Mouse (Mus musculus): ENCODE measurements around the gene Eif2ak4. TPM values are rescaled to one million over a fixed set of nuclear protein-coding genes. Genes with fewer than 3 reads are reported as not detected.

Eif2ak4 gene
- total RNA-seq, 2 experiments from 2014 or later: 20.2 to 21.2 TPM

Other genes with a start within 250 kb of the Eif2ak4 start
- under 1 TPM; 0.39 to 0.50 TPM for gene Fsip1, start 131.7 kb upstream of the Eif2ak4 start, total RNA-seq (2021)
- gene Gpr176, start 15.2 kb upstream of the Eif2ak4 start, total RNA-seq (2021): 10 to 100 TPM in 1 of 2 experiments, 1 to 10 TPM in 1; 9.3 to 11.2 TPM
- 100 to 1,000 TPM; 153 to 154 TPM for gene Srp14, start 91.1 kb downstream of the Eif2ak4 start, total RNA-seq (2021)
- 1 to 10 TPM; 2.3 to 4.1 TPM for gene Bmf, start 161.1 kb downstream of the Eif2ak4 start, total RNA-seq (2021)
- gene Bub1b, start 209.6 kb downstream of the Eif2ak4 start, total RNA-seq (2021): 1 to 10 TPM; 1.1 to 1.2 TPM

Measured in left cerebral cortex, postnatal 25 days (tissue).